Mouse (Mus musculus): ENCODE results near the gene Macf1. TPM values are rescaled to one million over a fixed set of nuclear protein-coding genes. Genes with fewer than 3 reads are reported as not detected.

Macf1 gene
- polyA plus RNA-seq, 1 experiment: 251 TPM

- TF ChIP-seq EP300 (IDR thresholded peaks at IDR 0.05; ENCODE audit: insufficient read depth, low read depth, low read length) (0 out of 2 replicates have a peak, but pooled peaks have one; percentile 43), CTCF (IDR thresholded peaks at IDR 0.05; ENCODE audit: low read depth, low read length) (no peak)
- H3K4me3 ChIP-seq (ENCODE audit: low read depth, low read length): no peak overlapping the region
- H3K4me1 ChIP-seq (ENCODE audit: control insufficient read depth, insufficient read depth, low read length): peaks cover 4% of the 10 kb centered on the region
- H3K36me3 ChIP-seq (ENCODE audit: control insufficient read depth, insufficient read depth, low read length, poor library complexity, severe bottlenecking): no peaks in the 10 kb centered on the region
- no peak overlapping the region for H3K27ac ChIP-seq (ENCODE audit: insufficient read depth, low read length)
- no peak overlapping the region for H3K9ac ChIP-seq (ENCODE audit: low read depth, poor library complexity, severe bottlenecking)
- no peaks in the 10 kb centered on the region for H3K27me3 ChIP-seq (ENCODE audit: control insufficient read depth, insufficient read depth, low read length, poor library complexity, severe bottlenecking)
- no peaks in the 10 kb centered on the region for H3K9me3 ChIP-seq (replicated peaks; ENCODE audit: control insufficient read depth, insufficient read depth, low read length, poor library complexity, severe bottlenecking)
Observed at GRCm38 (mm10) chr4:123690311-123690710, 6.2 kb upstream of the Macf1 start.

GRCm38 (mm10) chr4:123687025-123687781 is 3.0 kb upstream of the Macf1 start:
- Histone ChIP-seq H3K4me3 (ENCODE audit: low read depth, low read length) (peak overlapping the region; percentile 88), H3K4me1 (ENCODE audit: control insufficient read depth, insufficient read depth, low read length) (peaks cover 4% of the 10 kb centered on the region), H3K27ac (ENCODE audit: insufficient read depth, low read length) (no peak overlapping the region), H3K9me3 (replicated peaks; ENCODE audit: control insufficient read depth, insufficient read depth, low read length, poor library complexity, severe bottlenecking) (no peaks in the 10 kb centered on the region), H3K27me3 (ENCODE audit: control insufficient read depth, insufficient read depth, low read length, poor library complexity, severe bottlenecking) (no peaks in the 10 kb centered on the region), H3K36me3 (ENCODE audit: control insufficient read depth, insufficient read depth, low read length, poor library complexity, severe bottlenecking) (no peaks in the 10 kb centered on the region), H3K9ac (ENCODE audit: low read depth, poor library complexity, severe bottlenecking) (peak overlapping the region; percentile 88)
- TF ChIP-seq EP300 (IDR thresholded peaks at IDR 0.05; ENCODE audit: insufficient read depth, low read depth, low read length) (0 out of 2 replicates have a peak, but pooled peaks have one; percentile 14), POLR2A (IDR thresholded peaks at IDR 0.05; ENCODE audit: insufficient read depth, low read length) (no peak), CTCF (IDR thresholded peaks at IDR 0.05; ENCODE audit: low read depth, low read length) (no peak)

- Histone ChIP-seq H3K4me3 (ENCODE audit: low read depth, low read length) (peak overlapping the region; percentile 88), H3K9ac (ENCODE audit: low read depth, poor library complexity, severe bottlenecking) (peak overlapping the region; percentile 88), H3K27me3 (ENCODE audit: control insufficient read depth, insufficient read depth, low read length, poor library complexity, severe bottlenecking) (no peaks in the 10 kb centered on the region), H3K9me3 (replicated peaks; ENCODE audit: control insufficient read depth, insufficient read depth, low read length, poor library complexity, severe bottlenecking) (no peaks in the 10 kb centered on the region), H3K4me1 (ENCODE audit: control insufficient read depth, insufficient read depth, low read length) (peaks cover 4% of the 10 kb centered on the region), H3K36me3 (ENCODE audit: control insufficient read depth, insufficient read depth, low read length, poor library complexity, severe bottlenecking) (no peaks in the 10 kb centered on the region), H3K27ac (ENCODE audit: insufficient read depth, low read length) (no peak overlapping the region)
- TF ChIP-seq POLR2A (IDR thresholded peaks at IDR 0.05; ENCODE audit: insufficient read depth, low read length): no peak
- TF ChIP-seq CTCF (IDR thresholded peaks at IDR 0.05; ENCODE audit: low read depth, low read length): no peak
- TF ChIP-seq EP300 (IDR thresholded peaks at IDR 0.05; ENCODE audit: insufficient read depth, low read depth, low read length): no peak
Observed at GRCm38 (mm10) chr4:123686368-123687024, 2.3 kb upstream of the Macf1 start.

GRCm38 (mm10) chr4:123685506-123686242 is 1.5 kb upstream of the Macf1 start:
- TF ChIP-seq CTCF (IDR thresholded peaks at IDR 0.05; ENCODE audit: low read depth, low read length) (no peak), EP300 (IDR thresholded peaks at IDR 0.05; ENCODE audit: insufficient read depth, low read depth, low read length) (no peak), POLR2A (IDR thresholded peaks at IDR 0.05; ENCODE audit: insufficient read depth, low read length) (no peak)
- Histone ChIP-seq H3K27ac (ENCODE audit: insufficient read depth, low read length) (no peak overlapping the region), H3K9me3 (replicated peaks; ENCODE audit: control insufficient read depth, insufficient read depth, low read length, poor library complexity, severe bottlenecking) (no peaks in the 10 kb centered on the region), H3K36me3 (ENCODE audit: control insufficient read depth, insufficient read depth, low read length, poor library complexity, severe bottlenecking) (no peaks in the 10 kb centered on the region), H3K9ac (ENCODE audit: low read depth, poor library complexity, severe bottlenecking) (no peak overlapping the region), H3K4me1 (ENCODE audit: control insufficient read depth, insufficient read depth, low read length) (peaks cover 4% of the 10 kb centered on the region), H3K4me3 (ENCODE audit: low read depth, low read length) (peak overlapping the region; percentile 88), H3K27me3 (ENCODE audit: control insufficient read depth, insufficient read depth, low read length, poor library complexity, severe bottlenecking) (no peaks in the 10 kb centered on the region)

- no peak overlapping the region for H3K9ac ChIP-seq (ENCODE audit: low read depth, poor library complexity, severe bottlenecking)
- peaks cover 2% of the 10 kb centered on the region for H3K4me1 ChIP-seq (ENCODE audit: control insufficient read depth, insufficient read depth, low read length)
- H3K27ac ChIP-seq (ENCODE audit: insufficient read depth, low read length): no peak overlapping the region
- H3K9me3 ChIP-seq (replicated peaks; ENCODE audit: control insufficient read depth, insufficient read depth, low read length, poor library complexity, severe bottlenecking): no peaks in the 10 kb centered on the region
- H3K36me3 ChIP-seq (ENCODE audit: control insufficient read depth, insufficient read depth, low read length, poor library complexity, severe bottlenecking): no peaks in the 10 kb centered on the region
- H3K27me3 ChIP-seq (ENCODE audit: control insufficient read depth, insufficient read depth, low read length, poor library complexity, severe bottlenecking): no peaks in the 10 kb centered on the region
- TF ChIP-seq CTCF (IDR thresholded peaks at IDR 0.05; ENCODE audit: low read depth, low read length): no peak
- no peak for TF ChIP-seq POLR2A (IDR thresholded peaks at IDR 0.05; ENCODE audit: insufficient read depth, low read length)
- TF ChIP-seq EP300 (IDR thresholded peaks at IDR 0.05; ENCODE audit: insufficient read depth, low read depth, low read length): no peak
- H3K4me3 ChIP-seq (ENCODE audit: low read depth, low read length): no peak overlapping the region
Observed at GRCm38 (mm10) chr4:123685046-123685445, 886 bp upstream of the Macf1 start.

All from ES-Bruce4 (cell line).